Mouse (Mus musculus) embryonic fibroblast, embryonic 13.5 days (primary cell): Measurements from ENCODE around the gene Crot. TPM values are rescaled to one million over a fixed set of nuclear protein-coding genes. Genes with fewer than 3 reads are reported as not detected.

Source experiments
- H3K27ac ChIP-seq: 2 replicates; pipeline ENCODE4 v1.5.1; 2012; ENCODE audit warnings: low read length, control low read depth, inconsistent platforms; ENCODE audit not compliant: insufficient read depth
- H3K4me1 ChIP-seq: 2 replicates; pipeline ENCODE4 v1.6.1; 2011; ENCODE audit warnings: low read length; ENCODE audit not compliant: control insufficient read depth, insufficient read depth
- H3K4me3 ChIP-seq: 2 replicates; pipeline ENCODE4 v1.5.1; 2011; ENCODE audit warnings: mild to moderate bottlenecking, control low read depth, low read length; ENCODE audit not compliant: insufficient read depth
- CTCF ChIP-seq: IDR thresholded peaks from 2 replicates; pipeline ENCODE4 v1.5.1; 2011; ENCODE audit warnings: mild to moderate bottlenecking, control low read depth, low read length, moderate library complexity, borderline replicate concordance; ENCODE audit not compliant: insufficient read depth
- POLR2A ChIP-seq: IDR thresholded peaks from 2 replicates; pipeline ENCODE4 v1.6.1; 2011; ENCODE audit warnings: low read depth, mild to moderate bottlenecking, control low read depth, low read length, moderate library complexity
- polyA plus RNA-seq: library from polyadenylated mRNA; stranded (reverse); fragments of >200 nt; gene quantifications from 2 replicates; pipeline ENCODE4 v1.2.4, GENCODE M21; 2011; ENCODE audit warnings: low read depth; ENCODE audit not compliant: missing spikeins, insufficient read length

The Crot gene
- 26.8 and 27.3 TPM in 2 replicates for polyA plus RNA-seq

GRCm38 (mm10) chr5:8996686-8997512, at the start of gene Crot:
Gene Crot, minus strand, starts transcription at chr5:8997324.
- Histone ChIP-seq H3K4me1 (no peaks in the 10 kb centered on the region), H3K27ac (peak within 1 kb of the TSS; percentile 27)
- TF ChIP-seq POLR2A: peak; percentile 95
- no peak for TF ChIP-seq CTCF

GRCm38 (mm10) chr5:9045904-9046303, 48.8 kb upstream of the Crot start:
- TF ChIP-seq CTCF (no peak), POLR2A (no peak)
- no peak overlapping the region for H3K4me3 ChIP-seq
- H3K4me1 ChIP-seq: no peaks in the 10 kb centered on the region
- H3K27ac ChIP-seq: no peak overlapping the region

More at GRCm38 (mm10) chr5:8996686-8997512, at the start of gene Crot:
- peak within 1 kb of the TSS; percentile 87 for H3K4me3 ChIP-seq

GRCm38 (mm10) chr5:9044821-9045220, 47.7 kb upstream of the Crot start:
- H3K4me1 ChIP-seq: no peaks in the 10 kb centered on the region
- no peak overlapping the region for H3K27ac ChIP-seq
- no peak overlapping the region for H3K4me3 ChIP-seq
- TF ChIP-seq POLR2A (no peak), CTCF (no peak)

- Histone ChIP-seq H3K27ac (no peak overlapping the region), H3K4me3 (no peak overlapping the region), H3K4me1 (no peaks in the 10 kb centered on the region)
- TF ChIP-seq CTCF (no peak), POLR2A (no peak)
Observed at GRCm38 (mm10) chr5:9043582-9044267, 46.6 kb upstream of the Crot start.

GRCm38 (mm10) chr5:9042721-9043416, 45.7 kb upstream of the Crot start:
- TF ChIP-seq POLR2A (no peak), CTCF (no peak)
- Histone ChIP-seq H3K4me3 (no peak overlapping the region), H3K27ac (no peak overlapping the region), H3K4me1 (no peaks in the 10 kb centered on the region)

- H3K4me1 ChIP-seq: no peaks in the 10 kb centered on the region
- no peak overlapping the region for H3K27ac ChIP-seq
- TF ChIP-seq CTCF (no peak), POLR2A (no peak)
- no peak overlapping the region for H3K4me3 ChIP-seq
Observed at GRCm38 (mm10) chr5:9040665-9041215, 43.6 kb upstream of the Crot start.

GRCm38 (mm10) chr5:9039978-9040377, 42.9 kb upstream of the Crot start:
- Histone ChIP-seq H3K27ac (no peak overlapping the region), H3K4me3 (no peak overlapping the region), H3K4me1 (no peaks in the 10 kb centered on the region)
- TF ChIP-seq POLR2A (no peak), CTCF (no peak)

- Histone ChIP-seq H3K27ac (no peak overlapping the region), H3K4me3 (no peak overlapping the region), H3K4me1 (no peaks in the 10 kb centered on the region)
- no peak for TF ChIP-seq CTCF
- no peak for TF ChIP-seq POLR2A
Observed at GRCm38 (mm10) chr5:9037292-9037691, 40.2 kb upstream of the Crot start.

GRCm38 (mm10) chr5:9035457-9035856, 38.3 kb upstream of the Crot start:
- no peaks in the 10 kb centered on the region for H3K4me1 ChIP-seq
- TF ChIP-seq CTCF (no peak), POLR2A (no peak)
- H3K27ac ChIP-seq: no peak overlapping the region
- no peak overlapping the region for H3K4me3 ChIP-seq

- TF ChIP-seq POLR2A: no peak
- no peak overlapping the region for H3K4me3 ChIP-seq
- no peaks in the 10 kb centered on the region for H3K4me1 ChIP-seq
- H3K27ac ChIP-seq: no peak overlapping the region
Observed at GRCm38 (mm10) chr5:9034535-9034934, 37.4 kb upstream of the Crot start.
